Mouse (Mus musculus) central nervous system, embryonic 18 days (tissue): Measurements from ENCODE around the gene Erfe. TPM values are rescaled to one million over a fixed set of nuclear protein-coding genes. Genes with fewer than 3 reads are reported as not detected.

ENCODE experiments used
- polyA plus RNA-seq: library from polyadenylated mRNA; depleted of rRNA; stranded (reverse); fragments of >200 nt; gene quantifications from 2 replicates; pipeline ENCODE4 v1.2.3, GENCODE M21; 2012; rRNA removed

Gene Erfe
- polyA plus RNA-seq: 0.28 and 0.58 TPM in 2 replicates

GRCm38 (mm10) chr1:91366215-91367108 is at the start of gene Erfe:
Gene Erfe, plus strand, starts transcription at chr1:91366430.

GRCm38 (mm10) chr1:91321760-91322438 is 44.3 kb upstream of the Erfe start, which contains the start of gene Espnl:
Gene Espnl, plus strand, starts transcription at chr1:91322075.

DNA sequence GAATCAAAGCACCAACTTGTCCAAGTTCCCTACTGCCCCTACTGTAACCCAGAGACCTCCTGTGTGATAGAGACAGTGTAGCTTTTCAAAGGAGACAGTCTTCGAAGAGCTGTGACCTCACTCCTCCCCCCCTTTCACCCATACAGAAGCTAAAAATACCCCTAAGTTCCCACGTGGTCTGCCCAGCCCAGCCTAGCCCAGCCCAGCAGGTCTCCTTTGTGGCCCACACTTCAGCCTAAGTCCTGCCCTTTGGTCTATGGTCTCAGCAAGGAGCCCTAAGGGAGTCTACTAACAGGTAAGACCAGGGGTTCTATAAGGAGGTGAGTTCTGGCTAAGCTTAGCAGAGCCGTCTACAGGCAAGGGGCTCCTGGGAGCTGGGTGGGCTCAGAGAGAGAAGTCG is 15.4 kb upstream of the Erfe start, which contains the start of gene Klhl30:
TSS of gene Klhl30 (plus strand) at position 176 of the 400 bp plus-strand sequence.

GRCm38 (mm10) chr1:91398260-91399062 is 32.2 kb downstream of the Erfe start, which contains the start of gene Ilkap:
Gene Ilkap, minus strand, starts transcription at chr1:91398815.

GRCm38 (mm10) chr1:91413898-91414594 is 47.8 kb downstream of the Erfe start, which contains the start of gene Hes6:
Gene Hes6, minus strand, starts transcription at chr1:91414038.

Other genes with a start within 250 kb of the Erfe start
- 0.10 and 0.19 TPM in 2 replicates for gene Rbm44, start 221.3 kb upstream of the Erfe start, polyA plus RNA-seq
- 11.7 and 15.8 TPM in 2 replicates for gene Ramp1, start 186.6 kb upstream of the Erfe start, polyA plus RNA-seq
- 55.4 and 58.8 TPM in 2 replicates for gene Ube2f, start 116.1 kb upstream of the Erfe start, polyA plus RNA-seq
- 9.1 and 10.6 TPM in 2 replicates for gene Scly, start 68.1 kb upstream of the Erfe start, polyA plus RNA-seq
- gene Espnl, start 44.4 kb upstream of the Erfe start, polyA plus RNA-seq: 0.09 and 0.14 TPM in 2 replicates
- 0.09 and 0.64 TPM in 2 replicates for gene Klhl30, start 15.4 kb upstream of the Erfe start, polyA plus RNA-seq
- 129 and 131 TPM in 2 replicates for gene Ilkap, start 32.4 kb downstream of the Erfe start, polyA plus RNA-seq
- 113 and 114 TPM in 2 replicates for gene Hes6, start 47.6 kb downstream of the Erfe start, polyA plus RNA-seq
- gene Per2, start 92.9 kb downstream of the Erfe start, polyA plus RNA-seq: 8.6 and 8.9 TPM in 2 replicates
- gene Traf3ip1, start 128.2 kb downstream of the Erfe start, polyA plus RNA-seq: 19.6 and 20.5 TPM in 2 replicates
- 15.3 and 17.3 TPM in 2 replicates for gene Asb1, start 174.1 kb downstream of the Erfe start, polyA plus RNA-seq